Mouse (Mus musculus): ENCODE measurements around the gene Tdrd12.
A peak's percentile ranks its signal among the peaks of the same experiment; 100 is the strongest.
"Not testable (repeated sequence)": the region's sequence is repeated elsewhere in the genome, so short reads cannot be mapped to it uniquely, and the experiment has no call there.

Gene Tdrd12

GRCm38 (mm10) chr7:35537562-35537961 is at the start of gene Tdrd12:
Tdrd12 (minus strand) TSS chr7:35537745.
- DNase-seq: no peak

GRCm38 (mm10) chr7:35586906-35587445 is 49.4 kb upstream of the Tdrd12 start:
- DNase-seq: no peak

- DNase-seq: peak; percentile 93 to 96
Measured at GRCm38 (mm10) chr7:35586055-35586905, 48.7 kb upstream of the Tdrd12 start, which contains the start of gene Ankrd27. Ankrd27 (plus strand) TSS chr7:35586244.

- peak; percentile 16 to 34 for DNase-seq
Measured at GRCm38 (mm10) chr7:35585191-35586054, 47.9 kb upstream of the Tdrd12 start, which contains the start of gene Rgs9bp. Rgs9bp (minus strand) TSS chr7:35585582.

GRCm38 (mm10) chr7:35584786-35585190 is 47.2 kb upstream of the Tdrd12 start:
- peak; percentile 17 to 46 for DNase-seq

GRCm38 (mm10) chr7:35584068-35584785 is 46.7 kb upstream of the Tdrd12 start:
- no peak for DNase-seq

- DNase-seq: no peak
Measured at GRCm38 (mm10) chr7:35583476-35584025, 46.0 kb upstream of the Tdrd12 start.

GRCm38 (mm10) chr7:35582719-35583118 is 45.2 kb upstream of the Tdrd12 start:
- no peak for DNase-seq

GRCm38 (mm10) chr7:35579849-35580248 is 42.3 kb upstream of the Tdrd12 start:
- DNase-seq: peak; percentile 26 to 29

- not testable (repeated sequence) for DNase-seq
Measured at GRCm38 (mm10) chr7:35570883-35571282, 33.3 kb upstream of the Tdrd12 start.

- DNase-seq: not testable (repeated sequence)
Measured at GRCm38 (mm10) chr7:35569724-35570123, 32.2 kb upstream of the Tdrd12 start.

GRCm38 (mm10) chr7:35565965-35566364 is 28.4 kb upstream of the Tdrd12 start:
- not testable (repeated sequence) for DNase-seq

GRCm38 (mm10) chr7:35564872-35565271 is 27.3 kb upstream of the Tdrd12 start:
- not testable (repeated sequence) for DNase-seq

- no peak for DNase-seq
Measured at GRCm38 (mm10) chr7:35564067-35564865, 26.7 kb upstream of the Tdrd12 start.

GRCm38 (mm10) chr7:35563071-35563470 is 25.5 kb upstream of the Tdrd12 start:
- no peak for DNase-seq

- no peak for DNase-seq
Measured at GRCm38 (mm10) chr7:35559838-35560237, 22.3 kb upstream of the Tdrd12 start.

GRCm38 (mm10) chr7:35558681-35559080 is 21.1 kb upstream of the Tdrd12 start:
- DNase-seq: no peak

GRCm38 (mm10) chr7:35557577-35557976 is 20.0 kb upstream of the Tdrd12 start:
- no peak for DNase-seq

- DNase-seq: no peak
Measured at GRCm38 (mm10) chr7:35556905-35557304, 19.4 kb upstream of the Tdrd12 start.

- no peak for DNase-seq
Measured at GRCm38 (mm10) chr7:35556205-35556603, 18.7 kb upstream of the Tdrd12 start, which contains the start of gene Nudt19. Nudt19 (minus strand) TSS chr7:35556304.

All from cerebellum, adult 18-20 months (tissue).